Comparison of ENCODE assay signal across 8 mouse cellular contexts in genomic region chr4:42949676-42950051, GRCm38 (mm10). TPM values are rescaled to one million over a fixed set of nuclear protein-coding genes. Genes with fewer than 3 reads are reported as not detected.
DNase-seq lines count a peak whose midpoint lies in the region; ATAC-seq lines count a peak whose summit lies in the region.

Gene Dnajb5, plus strand, starts transcription at chr4:42949814.

- H3K27ac ChIP-seq in hindbrain, embryonic 11.5 days (ENCODE audit: low read depth, low read length): peak within 1 kb of the TSS; percentile 95

- H3K4me2 ChIP-seq in hindbrain, embryonic 11.5 days (replicated peaks; ENCODE audit: low read depth, low read length): peak within 1 kb of the TSS; percentile 79

- H3K36me3 ChIP-seq in hindbrain, embryonic 11.5 days (ENCODE audit: control insufficient read depth, insufficient read depth, low read length): no peaks in the 10 kb centered on the region

- H3K4me1 ChIP-seq in hindbrain, embryonic 11.5 days (replicated peaks; ENCODE audit: control insufficient read depth, insufficient read depth, low read length): peaks cover 28% of the 10 kb centered on the region

- 1% methylated on average over 35 of the region's 39 CpGs for WGBS in hindbrain, embryonic 11.5 days

- peak within 1 kb of the TSS; percentile 81 for H3K4me3 ChIP-seq in hindbrain, embryonic 11.5 days (ENCODE audit: low read depth, low read length)

- H3K9me3 ChIP-seq in hindbrain, embryonic 11.5 days (ENCODE audit: control insufficient read depth, low read length): no peaks in the 10 kb centered on the region

- H3K9ac ChIP-seq in hindbrain, embryonic 11.5 days (ENCODE audit: low read depth, low read length): peak within 1 kb of the TSS; percentile 92

- peak; percentile 93 for ATAC-seq in hindbrain, embryonic 11.5 days (ENCODE audit: low FRiP score)

- no peaks in the 10 kb centered on the region for H3K27me3 ChIP-seq in hindbrain, embryonic 11.5 days (ENCODE audit: control insufficient read depth, insufficient read depth, low read length)

- peak; percentile 99 for DNase-seq in Muller cell, postnatal 12 days (ENCODE audit: inconsistent ontology term)
- peak; percentile 100 for DNase-seq in cerebellum, adult 9-11 months
- peak; percentile 98 to 99 for DNase-seq in frontal cortex, adult 2 months (ENCODE audit: extremely low spot score in 1 of 2, low spot score in 1 of 2)
- peak; percentile 96 for DNase-seq in hindbrain, embryonic 11.5 days (ENCODE audit: low spot score)
- DNase-seq in layer of hippocampus, postnatal 10 days (ENCODE audit: low spot score in 2 of 2): peak; percentile 99 to 100
- peak; percentile 98 for DNase-seq in lung, postnatal 10 days
- DNase-seq in ovary, postnatal 36 days (ENCODE audit: low spot score): peak; percentile 95
- DNase-seq in thymus, postnatal 25 days: peak; percentile 97

RNA-seq across cellular contexts. Expression of gene Dnajb5, which starts in this region (rescaled TPM):
- polyA plus RNA-seq in frontal cortex, adult 2 months (2012; rRNA removed): 126 and 151 TPM in 2 replicates
- 23.6 and 24.4 TPM in 2 replicates for polyA plus RNA-seq in hindbrain, embryonic 11.5 days (2014; fragmentation: Nextera tagmentation; extraction: Ambion mirVana)
- 100 to 1,000 TPM; 192 to 205 TPM for total RNA-seq in layer of hippocampus, postnatal 10 days (2021)

Comparison
In these comparisons a context has a peak if more than half of its experiments do, and no peak if none do; other contexts are left out.
1. Peak in every context shown above with its lines: DNase-seq, ATAC-seq, H3K4me3 ChIP-seq and H3K27ac ChIP-seq.